Mouse (Mus musculus) bone marrow macrophage, adult 2 months (primary cell): Measurements from ENCODE around the gene Foxo3.

ENCODE experiments used
- CTCF ChIP-seq: IDR thresholded peaks from 2 replicates; pipeline ENCODE4 v1.5.1; 2012; ENCODE audit warnings: low read depth, mild to moderate bottlenecking, low read length, moderate library complexity
- POLR2A ChIP-seq: IDR thresholded peaks from 2 replicates; pipeline ENCODE4 v1.6.1; 2012; ENCODE audit warnings: mild to moderate bottlenecking, low read depth, low read length, borderline replicate concordance

GRCm38 (mm10) chr10:42241775-42242174 is 34.8 kb downstream of the Foxo3 start:
- TF ChIP-seq CTCF, result no peak
- no peak for TF ChIP-seq POLR2A
